Mouse (Mus musculus): ENCODE measurements around the gene Kdm6b. TPM values are rescaled to one million over a fixed set of nuclear protein-coding genes. Genes with fewer than 3 reads are reported as not detected.

Kdm6b gene
- polyA plus RNA-seq, 1 experiment from 2014 or later: 56.6 TPM

DNA sequence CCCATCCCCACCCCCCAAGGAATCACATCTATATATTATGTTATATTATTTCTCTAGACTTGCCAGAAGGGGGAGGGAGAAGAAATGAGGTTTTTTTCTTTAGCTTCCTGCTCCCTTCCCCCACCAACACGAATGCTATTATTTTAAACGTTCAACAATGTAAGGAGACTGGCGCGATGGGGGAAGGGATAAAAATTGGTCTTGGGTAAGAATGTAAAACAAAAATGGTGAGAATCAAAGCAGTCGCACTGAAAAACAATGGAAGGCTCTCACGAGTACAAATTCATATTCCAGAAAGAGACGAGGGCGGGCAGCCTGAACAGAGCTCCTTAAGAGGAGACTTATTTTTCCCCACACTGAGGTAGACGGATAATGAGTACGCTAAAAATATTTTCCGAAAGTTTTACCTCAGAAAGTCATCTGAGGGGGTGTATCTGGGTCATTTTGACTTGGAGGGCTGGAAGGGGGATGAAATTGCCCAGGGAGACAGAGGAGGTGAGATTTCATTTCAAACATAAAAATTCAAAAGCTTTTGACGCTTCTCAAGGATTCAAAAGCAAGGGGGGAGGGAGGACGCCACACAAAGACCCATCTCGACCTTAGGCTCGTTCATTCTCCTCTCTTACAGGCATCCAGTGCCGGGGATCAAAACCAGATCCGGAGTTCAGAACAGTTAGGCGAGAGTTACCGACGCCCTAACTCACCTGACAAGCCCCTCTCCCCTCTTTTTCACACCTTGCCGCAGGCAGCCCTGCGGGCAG, 46.4 kb downstream of the Kdm6b start:
- under 1% methylated on average over 22 of the region's 22 CpGs for WGBS
- peak overlapping the region; percentile 100 for H3K9ac ChIP-seq (replicated peaks)
- H3K4me2 ChIP-seq (replicated peaks): peak overlapping the region; percentile 95
- peak overlapping the region; percentile 94 for H3K4me3 ChIP-seq
- no peak for ATAC-seq (replicated peaks)
- H3K9me3 ChIP-seq: no peaks in the 10 kb centered on the region
- H3K27me3 ChIP-seq: no peaks in the 10 kb centered on the region
- peak overlapping the region; percentile 100 for H3K27ac ChIP-seq (replicated peaks)
- peaks cover 19% of the 10 kb centered on the region for H3K36me3 ChIP-seq
- H3K4me1 ChIP-seq: peaks cover 61% of the 10 kb centered on the region

- H3K9me3 ChIP-seq: no peaks in the 10 kb centered on the region
- peak overlapping the region; percentile 100 for H3K9ac ChIP-seq (replicated peaks)
- ATAC-seq (replicated peaks): peak; percentile 84
- peak overlapping the region; percentile 94 for H3K4me3 ChIP-seq
- H3K36me3 ChIP-seq: peaks cover 26% of the 10 kb centered on the region
- H3K4me1 ChIP-seq: peaks cover 55% of the 10 kb centered on the region
- WGBS: under 1% methylated on average over 26 of the region's 26 CpGs
- H3K27me3 ChIP-seq: no peaks in the 10 kb centered on the region
- peak overlapping the region; percentile 100 for H3K27ac ChIP-seq (replicated peaks)
- peak overlapping the region; percentile 95 for H3K4me2 ChIP-seq (replicated peaks)
Observed at GRCm38 (mm10) chr11:69366157-69366854, 47.2 kb downstream of the Kdm6b start.

DNA sequence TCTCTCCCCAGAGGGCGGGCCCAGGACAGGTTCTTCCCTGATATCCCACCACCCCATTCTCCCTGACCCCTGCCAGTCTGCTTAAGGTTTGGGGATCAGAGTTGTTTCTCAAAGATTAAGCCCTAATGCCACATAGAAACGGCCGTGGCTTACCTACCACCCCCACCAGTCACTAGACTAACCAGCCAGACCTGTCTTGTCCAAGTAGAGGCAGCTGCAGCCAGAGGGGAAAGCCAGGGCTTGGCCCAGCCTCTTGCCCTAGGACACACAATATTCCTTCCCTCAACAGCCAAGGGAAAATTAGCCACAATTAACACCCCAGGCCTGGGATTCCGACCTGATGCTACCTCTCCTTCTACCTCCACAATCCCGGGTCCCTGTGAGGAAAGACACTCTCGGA, 47.8 kb downstream of the Kdm6b start:
- H3K9ac ChIP-seq (replicated peaks): peak overlapping the region; percentile 100
- peak overlapping the region; percentile 94 for H3K4me3 ChIP-seq
- H3K9me3 ChIP-seq: no peaks in the 10 kb centered on the region
- peak overlapping the region; percentile 100 for H3K27ac ChIP-seq (replicated peaks)
- H3K4me1 ChIP-seq: peaks cover 50% of the 10 kb centered on the region
- peaks cover 32% of the 10 kb centered on the region for H3K36me3 ChIP-seq
- peak overlapping the region; percentile 95 for H3K4me2 ChIP-seq (replicated peaks)
- H3K27me3 ChIP-seq: no peaks in the 10 kb centered on the region
- no peak for ATAC-seq (replicated peaks)
- WGBS: 18% methylated on average over 6 of the region's 6 CpGs

DNA sequence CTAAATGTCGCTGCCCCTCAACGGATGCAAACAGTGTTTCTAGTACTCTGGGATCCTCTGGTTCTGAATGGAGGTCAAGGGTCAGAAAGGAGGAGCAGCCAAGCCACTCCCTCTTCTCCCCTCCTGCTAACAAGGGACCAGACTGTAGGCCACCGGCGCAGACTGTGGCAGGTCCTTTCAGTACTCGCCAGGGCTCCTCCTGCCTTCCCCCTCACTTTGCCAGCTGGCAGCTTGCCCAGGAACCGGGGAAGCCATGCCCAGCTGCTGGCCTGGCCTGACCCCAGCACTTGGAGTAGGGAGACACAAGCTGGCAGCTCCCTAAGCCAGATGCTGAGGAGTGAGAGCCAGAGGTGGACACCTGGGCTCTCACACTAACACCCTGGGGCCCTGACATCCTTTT, 48.6 kb downstream of the Kdm6b start:
- H3K4me3 ChIP-seq: peak overlapping the region; percentile 94
- under 1% methylated on average over 6 of the region's 6 CpGs for WGBS
- peak overlapping the region; percentile 95 for H3K4me2 ChIP-seq (replicated peaks)
- H3K4me1 ChIP-seq: peaks cover 45% of the 10 kb centered on the region
- peaks cover 40% of the 10 kb centered on the region for H3K36me3 ChIP-seq
- no peaks in the 10 kb centered on the region for H3K27me3 ChIP-seq
- peak overlapping the region; percentile 100 for H3K27ac ChIP-seq (replicated peaks)
- H3K9ac ChIP-seq (replicated peaks): peak overlapping the region; percentile 100
- peak; percentile 60 for ATAC-seq (replicated peaks)
- no peaks in the 10 kb centered on the region for H3K9me3 ChIP-seq

DNA sequence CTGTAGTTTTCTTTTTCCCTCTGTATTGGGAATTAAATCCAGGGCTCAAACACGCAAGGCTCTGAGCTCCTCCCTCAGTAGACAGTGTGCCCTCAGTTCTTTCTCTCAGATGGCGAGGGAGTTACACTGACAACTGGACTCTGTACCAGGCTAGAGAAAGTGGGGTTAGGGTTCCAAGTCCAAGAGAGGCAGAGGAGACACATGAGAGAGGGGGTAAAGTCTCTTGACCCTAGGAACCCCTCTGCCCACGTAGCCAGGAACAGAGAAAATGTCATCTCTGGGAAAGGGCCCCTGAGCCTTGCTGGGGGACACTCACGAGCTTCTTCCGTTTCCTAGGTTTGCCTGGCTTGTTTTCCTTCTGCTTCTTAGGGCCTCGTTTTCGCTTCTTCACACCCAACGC, 49.1 kb downstream of the Kdm6b start:
- H3K36me3 ChIP-seq: peaks cover 45% of the 10 kb centered on the region
- WGBS: 49% methylated on average over 8 of the region's 8 CpGs
- H3K27me3 ChIP-seq: no peaks in the 10 kb centered on the region
- H3K4me1 ChIP-seq: peaks cover 41% of the 10 kb centered on the region
- H3K9me3 ChIP-seq: no peaks in the 10 kb centered on the region
- peak overlapping the region; percentile 28; the same call in 1 of the 2 replicates for H3K9ac ChIP-seq (replicated peaks)
- no peak overlapping the region for H3K4me3 ChIP-seq
- no peak for ATAC-seq (replicated peaks)
- H3K27ac ChIP-seq (replicated peaks): peak overlapping the region; percentile 100
- peak overlapping the region; percentile 95 for H3K4me2 ChIP-seq (replicated peaks)

DNA sequence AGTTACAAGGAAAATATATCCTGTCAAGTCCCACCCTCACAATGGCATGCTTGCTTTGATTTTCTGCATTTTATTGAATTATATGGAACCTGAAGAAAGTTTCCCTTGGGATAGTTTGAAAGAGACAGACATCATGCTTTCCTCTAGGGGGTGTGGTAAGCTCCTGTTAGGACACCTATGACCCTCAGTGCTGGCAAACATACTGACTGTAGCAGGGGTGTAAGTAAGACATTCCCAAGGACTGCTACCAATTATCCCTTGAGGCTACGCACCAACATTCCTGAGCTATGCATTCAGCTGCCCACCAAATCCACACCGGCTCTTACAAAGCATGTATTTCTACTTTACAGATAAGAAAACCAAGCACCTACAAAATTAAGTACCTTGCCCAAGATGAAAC, 51.0 kb downstream of the Kdm6b start:
- WGBS: 84% methylated on average over 2 of the region's 2 CpGs
- Histone ChIP-seq H3K27me3 (no peaks in the 10 kb centered on the region), H3K9ac (replicated peaks) (no peak overlapping the region), H3K4me3 (no peak overlapping the region), H3K27ac (replicated peaks) (no peak overlapping the region), H3K4me2 (replicated peaks) (no peak overlapping the region), H3K4me1 (peaks cover 35% of the 10 kb centered on the region), H3K36me3 (peaks cover 64% of the 10 kb centered on the region), H3K9me3 (no peaks in the 10 kb centered on the region)
- no peak for ATAC-seq (replicated peaks)

DNA sequence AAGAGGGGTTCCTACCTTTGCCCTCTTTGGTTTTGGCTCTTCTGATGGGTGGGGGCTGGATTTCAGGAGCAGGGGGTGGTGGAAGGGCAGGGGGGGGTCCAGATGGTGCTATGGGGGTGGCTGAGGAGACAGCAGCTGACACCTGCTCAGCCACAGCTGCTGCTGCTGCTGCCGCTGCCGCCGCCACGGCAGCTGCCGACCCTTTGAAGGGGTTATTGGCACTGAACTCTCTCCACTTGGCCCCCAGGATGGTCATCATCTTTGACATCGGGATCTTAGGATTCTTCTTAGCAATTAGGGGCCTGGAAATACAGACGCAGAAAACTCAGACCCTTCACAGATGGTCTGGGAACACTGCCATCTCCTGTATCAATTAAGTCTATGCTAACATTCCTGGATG, 51.5 kb downstream of the Kdm6b start:
- Histone ChIP-seq H3K9ac (replicated peaks) (no peak overlapping the region), H3K4me1 (peaks cover 32% of the 10 kb centered on the region), H3K4me2 (replicated peaks) (no peak overlapping the region), H3K9me3 (no peaks in the 10 kb centered on the region), H3K27me3 (no peaks in the 10 kb centered on the region), H3K27ac (replicated peaks) (peak overlapping the region; percentile 53), H3K36me3 (peaks cover 69% of the 10 kb centered on the region), H3K4me3 (no peak overlapping the region)
- no peak for ATAC-seq (replicated peaks)
- 45% methylated on average over 7 of the region's 7 CpGs for WGBS

- H3K4me2 ChIP-seq (replicated peaks): no peak overlapping the region
- H3K9ac ChIP-seq (replicated peaks): no peak overlapping the region
- no peak overlapping the region for H3K27ac ChIP-seq (replicated peaks)
- H3K9me3 ChIP-seq: no peaks in the 10 kb centered on the region
- ATAC-seq (replicated peaks): no peak
- WGBS: 96% methylated on average over 12 of the region's 12 CpGs
- H3K4me3 ChIP-seq: no peak overlapping the region
- peaks cover 4% of the 10 kb centered on the region; the same call in 1 of the 2 replicates for H3K4me1 ChIP-seq
- no peaks in the 10 kb centered on the region for H3K27me3 ChIP-seq
- peaks cover 99% of the 10 kb centered on the region for H3K36me3 ChIP-seq
Observed at GRCm38 (mm10) chr11:69357690-69358089, 55.8 kb downstream of the Kdm6b start.

DNA sequence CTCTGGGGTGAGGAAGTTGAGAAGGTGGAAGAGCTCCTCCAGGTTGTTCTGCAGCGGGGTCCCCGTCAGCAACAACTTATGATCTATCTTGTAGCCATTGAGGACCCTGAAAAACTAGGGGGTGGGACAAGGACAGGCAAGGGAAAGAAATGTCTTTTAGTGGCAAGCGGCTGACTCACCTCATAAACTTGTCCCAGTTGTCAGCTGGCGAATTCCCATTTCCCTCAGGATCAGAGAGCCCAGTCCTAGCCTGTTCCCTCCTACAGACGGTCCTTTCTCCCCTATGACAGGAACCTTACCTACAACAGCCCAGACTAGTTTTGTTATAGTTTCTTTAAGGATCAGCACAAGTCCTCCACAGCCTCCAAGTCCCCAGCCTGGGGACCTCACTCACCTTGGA, 56.9 kb downstream of the Kdm6b start:
- ATAC-seq (replicated peaks): no peak
- no peak overlapping the region for H3K4me2 ChIP-seq (replicated peaks)
- H3K4me1 ChIP-seq: no peaks in the 10 kb centered on the region
- no peaks in the 10 kb centered on the region for H3K9me3 ChIP-seq
- WGBS: 96% methylated on average over 5 of the region's 5 CpGs
- no peaks in the 10 kb centered on the region for H3K27me3 ChIP-seq
- no peak overlapping the region for H3K27ac ChIP-seq (replicated peaks)
- peaks cover 99% of the 10 kb centered on the region for H3K36me3 ChIP-seq
- no peak overlapping the region for H3K9ac ChIP-seq (replicated peaks)
- no peak overlapping the region for H3K4me3 ChIP-seq

Other genes starting within 250 kb of the Kdm6b start
- 0.05 TPM in 1 of 2 replicates, not detected in the other for gene Alox8, start 215.8 kb downstream of the Kdm6b start, polyA plus RNA-seq (2015; fragmentation: Nextera tagmentation; extraction: Ambion mirVana)
- 0.47 and 0.52 TPM in 2 replicates for gene Gucy2e, start 176.6 kb downstream of the Kdm6b start, polyA plus RNA-seq (2015; fragmentation: Nextera tagmentation; extraction: Ambion mirVana)
- 32.0 and 32.4 TPM in 2 replicates for gene Cntrob, start 89.9 kb downstream of the Kdm6b start, polyA plus RNA-seq (2015; fragmentation: Nextera tagmentation; extraction: Ambion mirVana)
- 166 and 170 TPM in 2 replicates for gene Trappc1, start 89.7 kb downstream of the Kdm6b start, polyA plus RNA-seq (2015; fragmentation: Nextera tagmentation; extraction: Ambion mirVana)
- 5.1 and 6.2 TPM in 2 replicates for gene Kcnab3, start 87.4 kb downstream of the Kdm6b start, polyA plus RNA-seq (2015; fragmentation: Nextera tagmentation; extraction: Ambion mirVana)
- 115 and 127 TPM in 2 replicates for gene Rnf227, start 73.2 kb downstream of the Kdm6b start, polyA plus RNA-seq (2015; fragmentation: Nextera tagmentation; extraction: Ambion mirVana)
- 127 and 138 TPM in 2 replicates for gene Chd3, start 44.3 kb downstream of the Kdm6b start, polyA plus RNA-seq (2015; fragmentation: Nextera tagmentation; extraction: Ambion mirVana)
- 89.4 and 91.9 TPM in 2 replicates for gene Naa38, start 18.2 kb downstream of the Kdm6b start, polyA plus RNA-seq (2015; fragmentation: Nextera tagmentation; extraction: Ambion mirVana)
- gene Cyb5d1, start 18.0 kb downstream of the Kdm6b start, polyA plus RNA-seq (2015; fragmentation: Nextera tagmentation; extraction: Ambion mirVana): 44.3 and 45.9 TPM in 2 replicates
- gene Tmem88, start 15.4 kb downstream of the Kdm6b start, polyA plus RNA-seq (2015; fragmentation: Nextera tagmentation; extraction: Ambion mirVana): 5.9 and 6.7 TPM in 2 replicates
- 2.7 and 3.1 TPM in 2 replicates for gene Dnah2, start 135.4 kb upstream of the Kdm6b start, polyA plus RNA-seq (2015; fragmentation: Nextera tagmentation; extraction: Ambion mirVana)
- 107 and 114 TPM in 2 replicates for gene Efnb3, start 146.5 kb upstream of the Kdm6b start, polyA plus RNA-seq (2015; fragmentation: Nextera tagmentation; extraction: Ambion mirVana)
- 26.3 and 27.2 TPM in 2 replicates for gene Wrap53, start 166.6 kb upstream of the Kdm6b start, polyA plus RNA-seq (2015; fragmentation: Nextera tagmentation; extraction: Ambion mirVana)
- gene Trp53, start 166.7 kb upstream of the Kdm6b start, polyA plus RNA-seq (2015; fragmentation: Nextera tagmentation; extraction: Ambion mirVana): 112 and 115 TPM in 2 replicates
- 22.2 and 25.9 TPM in 2 replicates for gene Atp1b2, start 192.3 kb upstream of the Kdm6b start, polyA plus RNA-seq (2015; fragmentation: Nextera tagmentation; extraction: Ambion mirVana)
- not detected in 2 replicates for gene Shbg, start 204.2 kb upstream of the Kdm6b start, polyA plus RNA-seq (2015; fragmentation: Nextera tagmentation; extraction: Ambion mirVana)
- 22.9 and 25.2 TPM in 2 replicates for gene Sat2, start 208.3 kb upstream of the Kdm6b start, polyA plus RNA-seq (2015; fragmentation: Nextera tagmentation; extraction: Ambion mirVana)
- gene Fxr2, start 219.3 kb upstream of the Kdm6b start, polyA plus RNA-seq (2015; fragmentation: Nextera tagmentation; extraction: Ambion mirVana): 41.0 and 46.1 TPM in 2 replicates
- not detected in 2 replicates for gene Sox15, start 241.6 kb upstream of the Kdm6b start, polyA plus RNA-seq (2015; fragmentation: Nextera tagmentation; extraction: Ambion mirVana)
- gene Mpdu1, start 249.0 kb upstream of the Kdm6b start, polyA plus RNA-seq (2015; fragmentation: Nextera tagmentation; extraction: Ambion mirVana): 89.1 and 91.0 TPM in 2 replicates